Mouse (Mus musculus): Measurements from ENCODE around the gene Slc5a6. TPM values are rescaled to one million over a fixed set of nuclear protein-coding genes. Genes with fewer than 3 reads are reported as not detected.
"Not testable (repeated sequence)": the region's sequence is repeated elsewhere in the genome, so short reads cannot be mapped to it uniquely, and the experiment has no call there.

Slc5a6 gene
- polyA plus RNA-seq, 1 experiment from 2014 or later: 8.6 TPM

- H3K36me3 ChIP-seq (ENCODE audit: control insufficient read depth, insufficient read depth, low read length): peaks cover 40% of the 10 kb centered on the region
- H3K27ac ChIP-seq (replicated peaks; ENCODE audit: low read depth, low read length): no peak overlapping the region
- ATAC-seq (ENCODE audit: insufficient number of reproducible peaks, low FRiP score, low TSS enrichment, low read depth) (no peak), DNase-seq (ENCODE audit: low spot score) (no peak)
- no peak overlapping the region for H3K4me2 ChIP-seq (ENCODE audit: low read depth, severe bottlenecking)
- no peak overlapping the region for H3K9ac ChIP-seq (ENCODE audit: low read length)
- 95% methylated on average over 13 of the region's 13 CpGs for WGBS
- H3K4me1 ChIP-seq (ENCODE audit: control insufficient read depth, insufficient read depth, low read length): no peaks in the 10 kb centered on the region
- H3K9me3 ChIP-seq (ENCODE audit: control insufficient read depth, low read length): no peaks in the 10 kb centered on the region
- H3K4me3 ChIP-seq (ENCODE audit: low read depth, low read length): no peak overlapping the region
- H3K27me3 ChIP-seq (ENCODE audit: control insufficient read depth, insufficient read depth, low read length): no peaks in the 10 kb centered on the region
These were observed 27.6 kb upstream of the Slc5a6 start for GRCm38 (mm10) chr5:31076346-31076745.

DNA sequence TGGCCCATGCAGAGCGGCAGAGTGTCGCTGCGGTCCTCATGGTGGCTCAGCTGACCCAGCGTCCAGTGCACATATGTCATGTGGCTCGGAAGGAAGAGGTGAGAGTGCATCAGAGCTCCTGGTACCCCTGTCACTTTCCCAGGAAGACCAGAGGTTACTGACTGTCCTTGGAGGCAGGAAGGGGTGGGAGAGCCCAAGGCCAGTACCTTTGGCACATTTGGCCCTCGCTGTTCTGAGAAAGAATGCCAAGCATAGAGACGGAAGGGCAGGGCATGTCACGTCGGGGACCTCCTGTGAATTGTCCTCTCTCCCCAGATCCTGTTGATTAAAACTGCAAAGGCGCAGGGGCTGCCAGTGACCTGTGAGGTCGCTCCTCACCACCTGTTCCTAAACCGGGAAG, 24.5 kb upstream of the Slc5a6 start:
- Histone ChIP-seq H3K9ac (ENCODE audit: low read length) (no peak overlapping the region), H3K4me3 (ENCODE audit: low read depth, low read length) (no peak overlapping the region), H3K27me3 (ENCODE audit: control insufficient read depth, insufficient read depth, low read length) (no peaks in the 10 kb centered on the region), H3K4me2 (ENCODE audit: low read depth, severe bottlenecking) (no peak overlapping the region), H3K9me3 (ENCODE audit: control insufficient read depth, low read length) (no peaks in the 10 kb centered on the region), H3K36me3 (ENCODE audit: control insufficient read depth, insufficient read depth, low read length) (peaks cover 49% of the 10 kb centered on the region), H3K4me1 (ENCODE audit: control insufficient read depth, insufficient read depth, low read length) (no peaks in the 10 kb centered on the region), H3K27ac (replicated peaks; ENCODE audit: low read depth, low read length) (no peak overlapping the region)
- DNase-seq (ENCODE audit: low spot score): no peak
- no peak for ATAC-seq (ENCODE audit: insufficient number of reproducible peaks, low FRiP score, low TSS enrichment, low read depth)
- WGBS: 91% methylated on average over 12 of the region's 12 CpGs

DNA sequence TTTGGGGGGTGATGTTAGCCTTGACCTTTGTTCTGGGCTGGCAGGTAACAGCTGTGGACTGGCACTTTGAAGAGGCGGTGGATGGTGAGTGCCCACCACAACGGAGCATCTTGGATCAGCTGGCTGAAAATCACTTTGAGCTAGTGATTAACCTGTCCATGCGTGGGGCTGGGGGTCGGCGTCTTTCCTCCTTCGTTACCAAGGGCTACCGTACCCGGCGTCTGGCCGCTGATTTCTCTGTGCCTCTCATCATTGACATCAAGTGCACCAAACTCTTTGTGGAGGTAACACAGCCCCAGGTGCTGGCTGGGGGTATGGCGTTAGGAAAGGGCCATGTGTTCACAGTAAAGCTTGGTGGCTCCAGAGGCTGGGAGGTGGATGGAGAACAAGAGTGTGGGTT, 23.1 kb upstream of the Slc5a6 start:
- WGBS: 94% methylated on average over 11 of the region's 11 CpGs
- no peak for ATAC-seq (ENCODE audit: insufficient number of reproducible peaks, low FRiP score, low TSS enrichment, low read depth)
- no peak overlapping the region for H3K4me2 ChIP-seq (ENCODE audit: low read depth, severe bottlenecking)
- H3K4me3 ChIP-seq (ENCODE audit: low read depth, low read length): no peak overlapping the region
- H3K4me1 ChIP-seq (ENCODE audit: control insufficient read depth, insufficient read depth, low read length): no peaks in the 10 kb centered on the region
- no peaks in the 10 kb centered on the region for H3K9me3 ChIP-seq (ENCODE audit: control insufficient read depth, low read length)
- no peaks in the 10 kb centered on the region for H3K27me3 ChIP-seq (ENCODE audit: control insufficient read depth, insufficient read depth, low read length)
- no peak overlapping the region for H3K9ac ChIP-seq (ENCODE audit: low read length)
- H3K36me3 ChIP-seq (ENCODE audit: control insufficient read depth, insufficient read depth, low read length): peaks cover 50% of the 10 kb centered on the region
- DNase-seq (ENCODE audit: low spot score): no peak
- H3K27ac ChIP-seq (replicated peaks; ENCODE audit: low read depth, low read length): no peak overlapping the region

- no peak for DNase-seq (ENCODE audit: low spot score)
- Histone ChIP-seq H3K4me1 (ENCODE audit: control insufficient read depth, insufficient read depth, low read length) (no peaks in the 10 kb centered on the region), H3K4me2 (ENCODE audit: low read depth, severe bottlenecking) (no peak overlapping the region), H3K36me3 (ENCODE audit: control insufficient read depth, insufficient read depth, low read length) (peaks cover 50% of the 10 kb centered on the region), H3K9ac (ENCODE audit: low read length) (no peak overlapping the region), H3K27ac (replicated peaks; ENCODE audit: low read depth, low read length) (no peak overlapping the region), H3K9me3 (ENCODE audit: control insufficient read depth, low read length) (no peaks in the 10 kb centered on the region), H3K4me3 (ENCODE audit: low read depth, low read length) (no peak overlapping the region), H3K27me3 (ENCODE audit: control insufficient read depth, insufficient read depth, low read length) (no peaks in the 10 kb centered on the region)
- WGBS: 91% methylated on average over 2 of the region's 2 CpGs
- no peak for ATAC-seq (ENCODE audit: insufficient number of reproducible peaks, low FRiP score, low TSS enrichment, low read depth)
These were observed 22.3 kb upstream of the Slc5a6 start for GRCm38 (mm10) chr5:31071059-31071458.

GRCm38 (mm10) chr5:31069810-31070209, 21.1 kb upstream of the Slc5a6 start:
- 96% methylated on average over 3 of the region's 3 CpGs for WGBS
- H3K36me3 ChIP-seq (ENCODE audit: control insufficient read depth, insufficient read depth, low read length): peaks cover 40% of the 10 kb centered on the region
- no peak for ATAC-seq (ENCODE audit: insufficient number of reproducible peaks, low FRiP score, low TSS enrichment, low read depth)

GRCm38 (mm10) chr5:31055216-31056140, 6.8 kb upstream of the Slc5a6 start:
- ATAC-seq (ENCODE audit: insufficient number of reproducible peaks, low FRiP score, low TSS enrichment, low read depth): no peak
- WGBS: 14% methylated on average over 19 of the region's 19 CpGs

More at GRCm38 (mm10) chr5:31069810-31070209, 21.1 kb upstream of the Slc5a6 start:
- Histone ChIP-seq H3K9me3 (ENCODE audit: control insufficient read depth, low read length) (no peaks in the 10 kb centered on the region), H3K4me1 (ENCODE audit: control insufficient read depth, insufficient read depth, low read length) (no peaks in the 10 kb centered on the region), H3K4me3 (ENCODE audit: low read depth, low read length) (no peak overlapping the region), H3K27ac (replicated peaks; ENCODE audit: low read depth, low read length) (no peak overlapping the region), H3K27me3 (ENCODE audit: control insufficient read depth, insufficient read depth, low read length) (no peaks in the 10 kb centered on the region), H3K4me2 (ENCODE audit: low read depth, severe bottlenecking) (no peak overlapping the region), H3K9ac (ENCODE audit: low read length) (no peak overlapping the region)
- no peak for DNase-seq (ENCODE audit: low spot score)

GRCm38 (mm10) chr5:31054261-31055215, 5.8 kb upstream of the Slc5a6 start, which contains the start of gene Cad:
TSS of gene Cad (plus strand) at chr5:31054780.
- Histone ChIP-seq H3K4me1 (ENCODE audit: control insufficient read depth, insufficient read depth, low read length) (peaks cover 9% of the 10 kb centered on the region), H3K9ac (ENCODE audit: low read length) (peak within 1 kb of the TSS; percentile 86), H3K9me3 (ENCODE audit: control insufficient read depth, low read length) (no peaks in the 10 kb centered on the region), H3K36me3 (ENCODE audit: control insufficient read depth, insufficient read depth, low read length) (peaks cover 4% of the 10 kb centered on the region), H3K4me3 (ENCODE audit: low read depth, low read length) (peak within 1 kb of the TSS; percentile 73), H3K27me3 (ENCODE audit: control insufficient read depth, insufficient read depth, low read length) (no peaks in the 10 kb centered on the region), H3K27ac (replicated peaks; ENCODE audit: low read depth, low read length) (peak within 1 kb of the TSS; percentile 47; the same call in 1 of the 2 replicates), H3K4me2 (ENCODE audit: low read depth, severe bottlenecking) (peak within 1 kb of the TSS; percentile 85)
- under 1% methylated on average over 64 of the region's 64 CpGs for WGBS
- DNase-seq (ENCODE audit: low spot score) (peak; percentile 97), ATAC-seq (ENCODE audit: insufficient number of reproducible peaks, low FRiP score, low TSS enrichment, low read depth) (peak; percentile 97)

More at GRCm38 (mm10) chr5:31055216-31056140, 6.8 kb upstream of the Slc5a6 start:
- peak overlapping the region; percentile 86 for H3K9ac ChIP-seq (ENCODE audit: low read length)
- H3K4me2 ChIP-seq (ENCODE audit: low read depth, severe bottlenecking): peak overlapping the region; percentile 85
- H3K27ac ChIP-seq (replicated peaks; ENCODE audit: low read depth, low read length): peak overlapping the region; percentile 47; the same call in 1 of the 2 replicates
- H3K4me3 ChIP-seq (ENCODE audit: low read depth, low read length): peak overlapping the region; percentile 73
- peaks cover 9% of the 10 kb centered on the region for H3K4me1 ChIP-seq (ENCODE audit: control insufficient read depth, insufficient read depth, low read length)
- H3K27me3 ChIP-seq (ENCODE audit: control insufficient read depth, insufficient read depth, low read length): no peaks in the 10 kb centered on the region
- peaks cover 13% of the 10 kb centered on the region for H3K36me3 ChIP-seq (ENCODE audit: control insufficient read depth, insufficient read depth, low read length)
- H3K9me3 ChIP-seq (ENCODE audit: control insufficient read depth, low read length): no peaks in the 10 kb centered on the region
- DNase-seq (ENCODE audit: low spot score): peak; percentile 30

DNA sequence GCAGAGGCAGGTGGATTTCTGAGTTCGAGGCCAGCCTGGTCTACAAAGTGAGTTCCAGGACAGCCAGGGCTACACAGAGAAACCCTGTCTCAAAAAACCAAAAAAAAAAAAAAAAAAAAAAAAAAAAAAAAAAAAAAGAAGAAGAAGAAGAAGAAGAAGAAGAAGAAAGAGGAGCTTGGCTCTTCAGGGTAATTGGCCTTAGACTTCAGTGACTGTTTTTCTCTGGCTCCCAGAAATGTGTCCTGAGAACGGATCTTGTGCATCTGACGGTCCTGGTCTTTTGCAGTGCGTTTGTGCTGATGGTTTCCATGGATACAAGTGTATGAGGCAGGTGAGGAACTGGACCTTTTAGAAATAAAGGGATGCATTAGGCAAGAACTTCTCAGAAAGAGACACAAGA, 5.0 kb upstream of the Slc5a6 start:
- not testable (repeated sequence) for H3K9me3 ChIP-seq (ENCODE audit: control insufficient read depth, low read length); H3K27ac ChIP-seq (replicated peaks; ENCODE audit: low read depth, low read length); ATAC-seq (ENCODE audit: insufficient number of reproducible peaks, low FRiP score, low TSS enrichment, low read depth); H3K9ac ChIP-seq (ENCODE audit: low read length); H3K36me3 ChIP-seq (ENCODE audit: control insufficient read depth, insufficient read depth, low read length); DNase-seq (ENCODE audit: low spot score); H3K4me1 ChIP-seq (ENCODE audit: control insufficient read depth, insufficient read depth, low read length); H3K27me3 ChIP-seq (ENCODE audit: control insufficient read depth, insufficient read depth, low read length)
- 63% methylated on average over 4 of the region's 4 CpGs for WGBS
- peak overlapping the region; percentile 85 for H3K4me2 ChIP-seq (ENCODE audit: low read depth, severe bottlenecking)
- H3K4me3 ChIP-seq (ENCODE audit: low read depth, low read length): 0 out of 2 replicates have a peak overlapping the region, but pooled peaks have one; percentile 73

Data from limb, embryonic 11.5 days (tissue).